8 mouse cellular contexts compared by ENCODE assay signal in genomic region chr8:64204801-64205311, GRCm38 (mm10). TPM values are rescaled to one million over a fixed set of nuclear protein-coding genes. Genes with fewer than 3 reads are reported as not detected.
DNase-seq lines count a peak whose midpoint lies in the region; ATAC-seq lines count a peak whose summit lies in the region.

No protein-coding gene starts in this region.

- H3K27me3 ChIP-seq in megakaryocyte, embryonic 14.5 days (replicated peaks), result peaks cover 42% of the 10 kb centered on the region
- H3K27me3 ChIP-seq in heart, embryonic 13.5 days (replicated peaks), result 0 out of 2 replicates have a peak, but pooled peaks cover 6% of the 10 kb centered on the region
- peaks cover 4% of the 10 kb centered on the region; the same call in 1 of the 2 replicates for H3K27me3 ChIP-seq in midbrain, embryonic 15.5 days (replicated peaks)

- peak overlapping the region; percentile 83 for H3K9ac ChIP-seq in heart, embryonic 13.5 days
- H3K9ac ChIP-seq in midbrain, embryonic 15.5 days, result peak overlapping the region; percentile 59

- peak overlapping the region; percentile 100 for H3K4me2 ChIP-seq in heart, embryonic 13.5 days
- peak overlapping the region; percentile 84 for H3K4me2 ChIP-seq in midbrain, embryonic 15.5 days

- H3K9me3 ChIP-seq in megakaryocyte, embryonic 14.5 days, result 0 out of 2 replicates have a peak, but pooled peaks cover 5% of the 10 kb centered on the region
- no peaks in the 10 kb centered on the region for H3K9me3 ChIP-seq in heart, embryonic 13.5 days
- no peaks in the 10 kb centered on the region for H3K9me3 ChIP-seq in midbrain, embryonic 15.5 days

- DNase-seq in cerebellum, adult 9-11 months, result peak; percentile 74
- DNase-seq in kidney, postnatal 4 days, result peak; percentile 7 to 17
- no peak for DNase-seq in layer of hippocampus, adult 8-10 months (ENCODE audit: low spot score in 2 of 2)

- peaks cover 24% of the 10 kb centered on the region for H3K4me1 ChIP-seq in megakaryocyte, embryonic 14.5 days
- peaks cover 19% of the 10 kb centered on the region; the same call in 1 of the 2 replicates for H3K4me1 ChIP-seq in heart, embryonic 13.5 days
- H3K4me1 ChIP-seq in midbrain, embryonic 15.5 days, result peaks cover 23% of the 10 kb centered on the region

- no peak for ATAC-seq in megakaryocyte, adult 5-6 weeks (ENCODE audit: poor library complexity, severe bottlenecking)
- no peak for ATAC-seq in heart, embryonic 13.5 days (ENCODE audit: extremely low read depth, insufficient number of reproducible peaks, low FRiP score, low TSS enrichment)
- ATAC-seq in midbrain, embryonic 15.5 days (replicated peaks), result peak; percentile 61
- ATAC-seq in inflammation-experienced regulatory T-cells, adult 6 months, result no peak

- peak overlapping the region; percentile 89 for H3K4me3 ChIP-seq in megakaryocyte, embryonic 14.5 days (replicated peaks)
- peak overlapping the region; percentile 78 for H3K4me3 ChIP-seq in heart, embryonic 13.5 days
- peak overlapping the region; percentile 48 for H3K4me3 ChIP-seq in midbrain, embryonic 15.5 days

- no peak overlapping the region for H3K27ac ChIP-seq in heart, embryonic 13.5 days (replicated peaks)
- H3K27ac ChIP-seq in midbrain, embryonic 15.5 days, result no peak overlapping the region

- H3K36me3 ChIP-seq in megakaryocyte, embryonic 14.5 days (replicated peaks; ENCODE audit: low read length), result no peaks in the 10 kb centered on the region
- no peaks in the 10 kb centered on the region for H3K36me3 ChIP-seq in heart, embryonic 13.5 days
- H3K36me3 ChIP-seq in midbrain, embryonic 15.5 days (replicated peaks), result no peaks in the 10 kb centered on the region

- under 1% methylated on average over 19 of the region's 19 CpGs for WGBS in heart, embryonic 13.5 days
- WGBS in midbrain, embryonic 15.5 days, result under 1% methylated on average over 19 of the region's 19 CpGs

RNA-seq across cellular contexts. Expression of gene Tll1, which starts 1.2 kb away (rescaled TPM):
- not detected in 2 replicates for polyA plus RNA-seq in megakaryocyte, embryonic 14.5 days (2012; ENCODE audit: insufficient read depth, low replicate concordance)
- total RNA-seq in megakaryocyte, adult 5-6 weeks (2015), result not detected in 2 replicates
- not detected in 2 replicates for total RNA-seq in megakaryocyte, adult 5-6 weeks (2017)
- 1.4 TPM in 2 replicates for polyA plus RNA-seq in heart, embryonic 13.5 days (2015; fragmentation: Nextera tagmentation; extraction: Ambion mirVana)
- polyA plus RNA-seq in midbrain, embryonic 15.5 days (2015; fragmentation: Nextera tagmentation; extraction: Ambion mirVana), result 3.5 TPM in 2 replicates
- not detected for polyA plus RNA-seq in inflammation-experienced regulatory T-cells, adult 6 months (2017; shearing (Covaris generic))
- total RNA-seq in layer of hippocampus, adult 8-10 months (2022), result 1 to 10 TPM; 2.8 to 3.7 (median 3.3) TPM

Comparison
In these comparisons a context has a peak if more than half of its experiments do, and no peak if none do; other contexts are left out.
1. DNase-seq: peak in cerebellum, adult 9-11 months (single experiment) and kidney, postnatal 4 days (2 of 2); none in layer of hippocampus, adult 8-10 months (0 of 2).
2. Peak in every context shown above with its lines, with median percentiles within 50 percentile points of each other: H3K4me3 ChIP-seq.